Mouse (Mus musculus) megakaryocyte, adult 5-6 weeks (primary cell): ENCODE measurements around the gene Usp24. TPM values are rescaled to one million over a fixed set of nuclear protein-coding genes. Genes with fewer than 3 reads are reported as not detected.

Experiments
- ATAC-seq: 2 replicates; pipeline ENCODE4 v1.8.0; 2016; ENCODE audit warnings: mild to moderate bottlenecking, inconsistent platforms; ENCODE audit not compliant: poor library complexity, severe bottlenecking
- total RNA-seq, 2 experiments: library from RNA; stranded (forward) in 1 of 2; stranded (reverse) in 1 of 2; fragments of 153-499, 151-499 nt in 1 of 2; fragments of 221-1000, 200-1000 nt in 1 of 2; gene quantifications; 2 replicates each; pipeline versions ENCODE4 v1.2.3 to v1.2.4; 2015 to 2017

Gene Usp24
- total RNA-seq, 2 experiments from 2014 or later, result 16.3 to 17.1 TPM

DNA sequence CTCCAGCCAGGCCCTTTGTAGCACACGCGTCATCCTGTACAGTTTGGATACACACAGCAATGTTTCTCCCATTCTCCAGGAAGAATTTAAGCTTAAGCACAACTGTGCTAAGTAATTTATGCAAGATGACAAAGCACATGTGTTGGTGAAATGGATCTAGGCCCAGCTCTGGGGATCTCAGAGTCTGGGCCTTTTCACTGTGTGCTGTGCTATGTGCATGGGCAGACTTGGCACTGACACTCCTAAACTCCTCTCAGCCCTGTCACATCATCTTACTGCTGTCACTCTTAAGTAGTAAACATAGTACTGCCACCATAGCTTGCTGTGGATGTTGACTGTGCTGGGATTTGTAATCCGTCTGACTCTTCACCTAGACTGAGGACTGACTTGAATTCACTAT, 106.6 kb downstream of the Usp24 start:
- ATAC-seq, result no peak

DNA sequence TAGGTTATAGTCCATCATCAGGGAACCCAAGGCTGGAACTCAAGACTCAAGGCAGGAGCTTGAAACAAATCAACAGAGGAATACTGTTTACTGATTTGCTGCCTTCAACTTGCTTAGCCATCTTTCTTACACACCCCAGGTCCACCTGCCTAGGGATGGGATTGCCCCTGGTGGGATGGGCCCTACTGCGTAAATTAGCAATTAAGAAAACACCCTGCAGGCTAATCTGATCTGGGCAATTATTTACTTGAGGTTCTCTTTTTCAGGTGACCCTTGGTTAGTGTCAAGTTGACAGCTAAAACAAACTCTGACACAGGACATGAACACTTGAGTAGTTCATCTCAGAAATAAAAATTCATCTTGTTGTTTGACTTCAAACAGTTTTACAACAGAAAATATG, 108.5 kb downstream of the Usp24 start:
- no peak for ATAC-seq

DNA sequence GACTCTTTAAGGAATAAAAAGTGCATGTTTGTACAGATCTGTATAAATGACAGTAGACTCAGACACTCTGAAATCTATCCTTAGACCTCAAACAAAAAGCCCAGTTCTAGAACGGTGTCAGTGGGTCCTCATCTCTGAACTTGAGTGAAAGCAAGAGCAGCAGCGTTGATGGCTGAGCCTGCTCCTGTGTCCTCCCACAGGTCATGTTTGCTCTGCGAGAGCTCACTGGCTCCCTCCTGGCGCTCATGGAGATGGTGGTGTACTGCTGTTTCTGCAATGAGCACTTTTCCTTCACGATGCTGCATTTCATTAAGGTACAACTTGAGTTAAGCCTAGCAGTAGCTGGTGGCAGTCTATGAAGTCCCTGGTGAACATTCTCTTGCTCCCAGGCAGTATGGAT, 110.3 kb downstream of the Usp24 start:
- no peak for ATAC-seq

DNA sequence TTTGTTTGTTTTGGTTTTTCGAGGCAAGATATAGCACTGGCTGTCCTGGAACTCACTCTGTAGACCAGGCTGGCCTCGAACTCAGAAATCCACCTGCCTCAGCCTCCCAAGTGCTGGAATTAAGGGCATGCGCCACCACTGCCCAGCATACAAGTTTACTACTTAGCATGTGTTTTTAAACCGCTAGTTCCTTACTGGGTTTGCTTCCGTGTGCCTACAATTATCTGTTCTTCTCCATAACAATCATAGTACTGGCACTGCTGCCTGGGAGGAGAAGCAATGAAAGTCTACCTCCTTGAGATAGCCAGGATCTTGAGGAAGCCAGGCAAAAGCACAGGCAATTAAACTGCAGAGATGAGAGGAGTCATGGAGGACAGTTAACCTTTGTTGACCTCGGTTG, 112.6 kb downstream of the Usp24 start:
- ATAC-seq, result no peak

DNA sequence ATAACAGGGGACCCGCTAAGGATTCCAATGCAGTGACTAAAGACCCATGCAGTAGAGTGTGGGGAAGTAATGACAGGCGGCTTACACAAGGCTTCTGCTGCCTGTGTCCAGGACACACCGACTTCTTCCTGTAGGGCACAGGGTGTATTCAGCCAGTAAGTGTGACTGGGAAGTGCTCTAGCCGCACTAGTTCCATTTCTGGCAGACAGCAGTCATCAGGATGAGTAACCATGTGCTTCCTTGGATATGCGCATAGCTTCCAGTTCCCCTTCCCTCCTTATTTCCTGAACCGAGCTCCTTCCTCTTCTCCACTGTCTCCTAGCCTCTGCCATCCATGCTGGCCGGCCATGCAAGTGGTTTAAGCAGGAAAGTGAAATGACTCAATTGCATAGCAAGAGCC, 113.1 kb downstream of the Usp24 start:
- ATAC-seq, result no peak

DNA sequence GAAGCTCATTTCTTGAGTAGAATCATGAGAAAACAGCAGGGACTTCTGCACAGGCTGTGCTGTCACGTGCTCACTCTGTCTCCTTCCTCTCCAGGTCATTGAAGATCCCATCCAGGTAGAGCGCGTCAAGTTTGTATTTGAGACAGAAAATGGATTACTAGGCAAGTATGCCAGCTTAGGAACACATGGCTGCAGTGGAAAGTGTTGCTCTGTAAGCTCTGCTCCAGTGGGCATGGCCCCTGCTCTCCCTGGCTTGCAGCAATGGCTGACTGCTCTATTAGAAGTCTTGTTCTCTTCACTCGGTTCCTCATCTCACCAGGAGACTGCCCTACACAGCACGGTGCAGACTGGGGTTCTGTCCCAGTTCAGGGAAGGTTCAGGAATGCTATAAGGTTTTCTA, 114.4 kb downstream of the Usp24 start:
- no peak for ATAC-seq

DNA sequence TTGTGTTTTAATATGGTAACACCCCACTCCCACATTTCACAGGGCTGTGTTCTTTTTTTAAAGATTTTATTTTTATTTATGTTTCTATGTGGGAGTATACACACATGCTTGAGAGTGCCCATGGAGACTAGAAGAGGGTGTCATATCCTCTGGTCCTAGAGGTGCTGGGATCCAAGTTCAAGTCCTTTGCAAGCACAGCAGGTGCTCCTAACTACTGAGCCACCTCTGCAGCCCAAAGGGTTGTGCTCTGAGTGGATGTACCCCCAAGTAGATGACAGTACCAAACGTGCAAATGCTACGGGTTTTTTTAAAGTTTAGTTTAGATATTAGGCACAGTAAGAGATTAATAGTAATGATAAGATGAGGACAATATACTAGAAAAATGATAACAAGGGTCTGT, 119.4 kb downstream of the Usp24 start:
- no peak for ATAC-seq

DNA sequence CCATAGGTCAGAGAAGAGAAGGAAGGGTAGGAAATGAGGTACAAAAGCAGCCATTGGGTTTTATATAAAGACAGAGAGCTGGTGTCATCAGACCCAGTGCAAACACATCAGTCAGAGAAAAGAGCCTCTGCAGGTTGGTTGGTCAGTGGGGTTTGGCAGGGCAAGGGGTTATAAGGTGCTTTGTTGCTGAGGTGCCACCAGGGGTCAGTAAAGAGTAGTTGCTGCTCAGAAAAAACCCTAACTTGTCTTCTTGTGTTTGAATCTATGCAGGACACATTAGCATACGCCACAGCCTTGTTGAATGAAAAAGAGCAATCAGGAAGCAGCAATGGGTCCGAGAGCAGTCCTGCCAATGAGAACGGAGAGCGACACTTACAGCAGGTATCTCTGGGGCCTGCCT, 120.5 kb downstream of the Usp24 start:
- ATAC-seq, result peak; percentile 74

DNA sequence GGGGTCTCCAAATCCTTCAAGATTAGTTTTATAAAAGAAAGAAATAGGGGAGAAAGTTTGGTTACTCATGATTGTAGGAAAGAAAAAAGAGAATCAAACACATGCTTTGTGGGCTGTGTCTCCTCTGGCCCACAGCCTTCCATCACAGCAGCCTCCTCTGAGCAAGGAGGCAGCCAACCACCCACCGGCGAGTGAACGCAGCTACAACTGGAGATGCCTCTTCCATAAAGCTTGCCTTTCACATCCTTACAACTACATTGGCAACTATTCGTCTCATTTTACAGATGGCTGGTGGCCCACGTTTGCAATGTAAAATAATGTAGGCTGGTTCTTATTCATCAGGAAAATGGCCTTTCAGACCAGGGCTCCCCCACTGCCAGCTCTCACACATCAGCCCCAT, 121.2 kb downstream of the Usp24 start:
- no peak for ATAC-seq

DNA sequence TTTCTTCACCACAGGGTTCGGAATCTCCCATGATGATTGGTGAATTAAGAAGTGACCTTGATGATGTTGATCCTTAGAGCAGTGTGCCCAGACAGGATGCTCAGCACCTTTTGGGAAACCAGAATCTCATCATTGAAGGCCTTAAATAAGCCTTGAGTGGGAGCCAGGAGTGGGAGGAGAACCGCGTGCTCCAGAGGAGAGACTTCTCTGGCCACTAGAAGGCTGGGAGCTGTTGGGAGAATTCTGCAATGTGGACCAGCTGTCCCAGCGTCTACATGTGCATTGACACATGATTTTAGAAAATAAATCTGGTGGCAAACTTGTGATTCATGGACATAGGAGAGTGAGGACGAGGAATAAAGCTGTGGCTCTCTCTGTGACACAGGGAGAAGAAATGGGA, 122.8 kb downstream of the Usp24 start:
- ATAC-seq, result no peak

DNA sequence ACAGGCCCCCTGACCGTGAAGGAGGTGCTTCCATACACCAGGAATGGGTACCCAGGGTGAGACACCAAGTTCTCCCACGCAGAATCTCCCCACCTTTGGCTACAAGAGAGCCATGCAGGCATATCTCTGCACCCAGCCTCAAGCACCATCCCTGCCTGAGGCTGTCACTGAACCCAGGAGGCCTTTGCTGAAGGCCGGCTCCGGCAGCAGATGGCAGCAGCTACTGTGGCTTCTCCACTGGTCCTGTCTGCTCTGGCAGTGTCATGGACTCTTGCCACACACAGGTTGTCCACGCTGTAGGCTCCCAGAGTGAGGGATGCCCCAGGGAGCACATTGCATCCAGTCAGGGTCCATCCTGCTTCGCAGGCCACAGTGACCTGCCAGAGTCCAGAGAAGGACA, 127.2 kb downstream of the Usp24 start:
- no peak for ATAC-seq

DNA sequence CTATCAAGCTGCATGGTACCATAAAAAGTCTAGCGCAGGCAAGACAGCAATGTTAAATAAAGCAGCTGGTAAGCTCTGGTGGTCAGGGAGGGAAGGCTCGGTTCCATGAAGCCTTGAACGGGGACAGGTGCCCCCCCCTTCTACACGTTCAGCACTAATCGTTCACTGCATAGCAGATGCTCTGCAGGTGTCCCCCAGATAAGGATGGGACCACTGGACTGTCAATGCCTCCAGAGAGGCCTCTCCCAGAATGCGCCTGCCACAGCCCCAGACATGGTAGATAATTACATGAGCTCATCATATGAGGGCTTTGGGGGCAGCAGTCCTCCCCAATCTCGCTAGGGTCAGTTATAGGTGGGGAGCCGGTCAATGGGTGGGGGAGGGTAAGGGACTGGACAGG, 133.3 kb downstream of the Usp24 start:
- no peak for ATAC-seq

DNA sequence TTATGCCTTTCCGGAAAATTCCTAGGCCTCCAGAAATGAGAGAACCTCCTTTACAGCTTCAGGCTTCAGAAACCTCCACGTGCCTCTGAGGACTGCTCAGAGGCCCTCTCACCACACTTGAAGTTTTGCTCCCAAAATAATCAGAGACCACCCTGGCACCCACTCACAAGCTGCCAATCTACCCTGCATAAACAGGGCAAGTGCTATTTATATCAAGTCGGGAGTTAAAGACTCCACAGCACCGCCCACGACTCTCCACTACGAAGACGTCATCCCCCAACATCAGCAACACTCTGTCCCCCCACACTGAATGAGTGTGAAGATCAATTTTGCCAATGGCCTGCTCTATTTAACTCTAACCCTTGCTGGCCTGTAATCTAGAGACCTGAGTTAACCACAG, 136.4 kb downstream of the Usp24 start:
- no peak for ATAC-seq

DNA sequence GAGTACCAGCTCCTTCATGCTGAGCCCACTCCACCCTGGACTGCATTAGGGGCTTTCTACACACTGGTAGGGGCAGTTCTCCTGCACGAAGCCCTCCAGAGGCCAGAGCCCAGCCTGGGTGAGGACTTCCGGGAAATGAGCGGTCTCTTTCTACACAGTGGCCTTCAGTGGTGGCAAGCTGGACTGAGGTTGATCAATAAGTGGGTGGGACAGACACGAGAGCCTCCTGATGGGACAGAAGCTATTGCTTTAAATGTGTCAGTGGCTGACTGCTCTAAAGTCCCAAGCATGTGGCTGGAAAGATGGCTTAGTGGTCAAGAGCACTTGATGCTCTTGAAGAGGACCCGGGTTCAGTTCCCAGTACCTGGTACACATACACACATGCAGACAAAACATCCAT, 137.1 kb downstream of the Usp24 start:
- ATAC-seq, result no peak

DNA sequence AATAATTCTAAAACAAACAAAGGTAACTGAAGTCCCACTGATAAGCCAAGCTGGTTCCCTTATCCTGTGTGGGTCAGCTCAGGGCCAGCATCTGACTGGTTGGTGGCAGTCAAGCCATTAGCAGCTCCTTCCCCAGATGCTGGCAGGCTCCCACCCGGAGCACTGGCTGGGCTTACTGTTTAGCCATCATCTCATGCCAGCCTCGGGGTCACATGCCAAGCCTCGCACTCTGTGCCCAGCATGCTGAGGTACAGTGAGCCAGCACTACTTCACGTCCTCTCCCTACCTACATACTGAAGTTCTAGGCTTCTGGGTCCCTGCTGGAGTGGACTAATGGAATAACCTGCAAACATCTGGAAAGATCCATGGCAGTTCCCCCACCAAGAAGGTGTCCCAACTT, 137.5 kb downstream of the Usp24 start:
- no peak for ATAC-seq

DNA sequence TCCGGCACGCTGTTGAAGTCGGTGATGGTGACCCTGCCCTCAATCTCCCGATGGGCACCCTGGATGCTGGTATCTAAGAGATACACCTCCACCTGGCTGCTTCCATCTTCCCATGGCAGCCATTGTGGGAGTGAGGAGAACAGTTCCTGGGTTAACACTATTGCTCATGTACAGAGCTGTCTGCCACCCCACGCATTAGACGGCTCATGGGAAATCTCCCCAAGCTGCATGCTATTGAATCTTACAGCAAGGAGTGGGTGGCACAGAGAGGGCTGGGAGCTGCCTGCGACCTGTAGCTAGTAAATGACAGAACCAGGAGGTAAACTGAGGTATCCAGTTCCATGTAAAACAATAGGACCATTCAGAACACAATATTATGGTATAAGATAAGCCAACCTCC, 138.5 kb downstream of the Usp24 start:
- ATAC-seq, result no peak

DNA sequence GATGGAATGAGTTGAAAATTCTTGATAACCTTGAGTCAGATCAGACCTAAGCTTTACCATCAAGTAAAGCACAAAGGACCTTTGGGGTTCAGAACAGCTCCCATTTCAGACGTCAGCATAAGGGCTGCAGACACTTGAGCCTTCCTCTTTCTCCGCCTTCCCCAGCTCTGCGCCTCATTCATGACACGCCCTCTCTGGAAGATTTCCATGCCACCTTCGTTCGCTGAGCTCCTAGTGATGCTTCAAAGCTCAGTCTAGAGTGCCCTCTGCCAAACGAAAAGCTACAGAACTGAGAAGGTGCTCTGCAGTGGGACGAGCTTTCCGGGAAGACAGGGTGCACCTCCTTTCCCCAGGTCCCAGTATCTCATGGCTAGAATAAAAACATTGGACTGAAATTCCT, 146.0 kb downstream of the Usp24 start:
- ATAC-seq, result no peak

DNA sequence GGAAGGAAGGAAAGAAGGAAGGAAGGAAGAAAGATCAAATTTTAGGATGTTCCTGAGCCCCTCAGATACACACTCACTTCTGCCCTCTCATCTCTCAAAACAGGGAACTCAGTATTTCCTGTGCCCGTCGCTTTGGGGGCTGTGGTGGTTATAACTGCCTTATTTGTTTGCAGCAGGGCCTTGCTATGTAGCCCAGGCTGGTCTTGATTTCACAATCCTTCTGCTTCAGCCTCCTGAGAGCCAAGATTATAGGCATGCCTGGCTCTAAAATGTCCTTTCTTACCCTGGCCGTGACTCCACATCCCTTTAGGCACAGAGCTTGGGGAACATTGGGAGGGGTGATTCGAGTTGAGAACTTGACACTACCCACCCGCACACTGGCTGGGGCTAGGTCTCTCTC, 146.5 kb downstream of the Usp24 start:
- no peak for ATAC-seq

DNA sequence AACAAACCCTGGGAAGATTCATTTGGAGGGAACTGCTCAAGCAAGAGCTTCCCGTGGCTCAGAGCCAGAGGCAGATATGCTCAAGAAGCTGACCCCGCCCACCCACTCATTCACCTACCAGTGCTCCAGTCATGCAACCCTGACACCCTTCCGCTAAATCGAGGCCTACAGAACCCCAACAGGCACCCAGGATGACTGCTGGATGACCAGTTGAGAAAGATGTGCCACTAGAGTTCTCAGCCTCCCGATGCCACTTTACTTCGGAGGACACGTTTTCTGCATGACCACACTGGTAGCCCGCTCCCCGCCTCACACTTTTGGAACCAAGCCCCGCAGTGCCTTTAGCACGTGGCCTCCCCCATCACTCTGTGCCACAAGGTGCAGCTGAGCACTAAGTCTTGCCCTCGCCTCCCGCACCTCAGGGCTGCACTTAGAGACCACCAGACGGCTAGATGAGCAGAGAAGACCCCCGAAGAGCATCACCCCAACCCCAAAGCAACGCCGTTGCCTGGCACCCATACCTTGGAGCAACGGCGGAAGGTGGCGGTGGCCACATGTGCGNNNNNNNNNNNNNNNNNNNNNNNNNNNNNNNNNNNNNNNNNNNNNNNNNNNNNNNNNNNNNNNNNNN, 147.3 kb downstream of the Usp24 start:
- ATAC-seq, result no peak

DNA sequence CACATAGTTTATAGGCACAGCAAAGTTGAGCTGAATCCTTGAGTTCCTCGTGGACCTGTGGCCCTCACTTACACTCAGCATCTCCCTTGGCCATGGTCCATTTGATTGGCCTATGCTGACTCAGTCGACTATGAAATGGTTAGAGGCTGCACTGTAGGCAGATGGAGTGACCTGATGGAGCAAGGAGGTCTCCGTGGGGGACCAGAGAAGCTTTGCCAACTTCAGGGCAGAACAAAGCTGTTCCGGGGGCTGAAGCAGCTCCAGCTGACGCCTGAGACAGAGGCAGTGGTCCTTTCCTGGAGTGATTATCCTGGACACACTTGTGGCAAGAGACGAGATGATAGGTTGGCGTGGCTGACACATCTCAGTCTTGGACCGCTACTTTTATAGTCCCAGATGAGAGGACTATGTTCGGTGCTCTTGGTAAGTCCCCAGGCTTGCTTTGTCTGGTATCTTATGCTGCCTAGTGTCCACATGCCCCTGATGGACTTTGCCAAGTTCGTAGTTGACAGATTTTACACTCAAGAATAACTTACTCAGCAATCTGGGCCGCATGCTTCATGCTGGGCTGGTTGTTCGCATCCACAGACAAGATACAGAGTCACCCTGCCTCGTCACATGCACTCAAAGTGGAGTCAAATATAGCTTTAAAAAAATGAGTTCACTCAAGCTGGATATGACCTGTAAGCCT, 151.6 kb downstream of the Usp24 start:
- no peak for ATAC-seq

DNA sequence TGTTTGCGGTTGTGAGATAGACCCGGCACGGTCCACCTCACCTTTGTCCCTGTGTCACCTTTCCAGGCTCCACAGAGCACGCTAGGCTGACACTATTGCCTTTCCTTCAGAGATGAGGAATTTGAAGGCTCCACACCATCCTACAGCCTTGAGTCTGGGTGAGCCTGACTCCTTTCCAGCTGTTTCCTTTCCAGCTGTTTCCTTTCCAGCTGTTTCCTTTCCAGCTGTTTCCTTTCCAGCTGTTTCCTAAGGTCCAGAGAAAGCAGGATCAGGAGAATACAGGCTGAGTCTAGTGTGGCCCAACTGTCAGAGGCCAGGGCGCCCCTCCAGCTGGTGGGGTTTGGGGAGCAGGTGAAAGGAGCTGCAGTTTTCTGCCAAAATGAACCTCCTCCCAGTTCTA, 154.9 kb downstream of the Usp24 start:
- ATAC-seq, result no peak

DNA sequence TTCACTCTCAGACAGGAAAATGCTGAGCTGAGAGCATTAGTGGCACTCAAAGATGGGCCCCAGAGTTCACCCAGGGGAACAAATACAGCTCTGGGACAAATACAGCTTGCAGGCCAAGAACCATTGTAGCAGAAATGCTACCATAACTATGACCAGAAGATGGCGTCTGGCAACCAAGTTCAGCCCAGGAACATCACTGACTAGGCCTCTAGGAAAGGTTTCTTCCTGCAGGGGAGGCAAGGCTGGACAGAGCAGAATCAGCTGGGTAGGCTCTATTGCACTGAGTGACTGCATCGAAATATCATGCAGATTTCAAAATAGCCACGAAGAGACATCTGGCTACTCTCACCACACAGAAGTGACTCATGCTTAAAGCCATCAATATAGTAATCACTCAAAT, 156.3 kb downstream of the Usp24 start:
- peak; percentile 51; the same call in 1 of the 2 replicates for ATAC-seq

DNA sequence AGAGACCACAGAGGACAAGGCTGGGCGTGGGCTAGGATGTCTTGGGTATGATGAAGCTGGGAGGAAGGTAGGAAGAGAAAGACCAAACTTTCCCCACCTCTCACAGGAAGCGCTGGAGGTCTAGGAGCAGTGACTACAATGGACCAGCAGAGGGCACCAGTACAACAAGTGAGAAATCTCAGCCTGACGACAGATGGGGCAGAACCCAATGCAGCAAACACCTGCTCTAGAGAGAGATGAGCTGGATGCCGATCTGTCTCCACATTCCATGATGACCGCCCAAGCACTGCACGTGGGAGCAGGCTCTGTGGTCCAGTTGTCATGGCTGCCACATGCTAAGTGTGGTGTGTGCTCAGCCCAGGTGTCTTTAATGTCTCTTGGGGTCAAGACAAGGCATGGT, 158.2 kb downstream of the Usp24 start:
- peak; percentile 74 for ATAC-seq
